Mouse (Mus musculus): ENCODE measurements around the gene Acnat1.
"Not testable (repeated sequence)": the region's sequence is repeated elsewhere in the genome, so short reads cannot be mapped to it uniquely, and the experiment has no call there.

Gene Acnat1

DNA sequence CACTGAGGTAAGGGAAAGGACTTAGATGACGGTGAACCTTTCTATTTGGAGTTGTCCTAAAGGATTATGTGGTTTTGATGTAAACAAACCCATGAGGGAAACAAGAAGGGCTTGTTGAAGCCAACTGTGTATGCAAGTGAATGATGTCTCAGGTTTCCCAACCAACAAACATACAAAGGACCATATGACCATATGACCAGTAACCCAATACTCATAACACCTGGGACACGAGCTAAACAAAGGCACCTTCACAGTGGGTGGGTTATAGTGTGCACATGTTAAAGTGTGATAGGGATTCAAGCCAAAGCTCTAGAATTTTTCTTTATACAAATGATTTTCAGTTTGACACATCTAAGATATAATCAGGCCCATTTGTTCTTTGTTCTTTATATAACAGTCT lies 17.5 kb downstream of the Acnat1 start:
- DNase-seq (ENCODE audit: low spot score), result no peak

DNA sequence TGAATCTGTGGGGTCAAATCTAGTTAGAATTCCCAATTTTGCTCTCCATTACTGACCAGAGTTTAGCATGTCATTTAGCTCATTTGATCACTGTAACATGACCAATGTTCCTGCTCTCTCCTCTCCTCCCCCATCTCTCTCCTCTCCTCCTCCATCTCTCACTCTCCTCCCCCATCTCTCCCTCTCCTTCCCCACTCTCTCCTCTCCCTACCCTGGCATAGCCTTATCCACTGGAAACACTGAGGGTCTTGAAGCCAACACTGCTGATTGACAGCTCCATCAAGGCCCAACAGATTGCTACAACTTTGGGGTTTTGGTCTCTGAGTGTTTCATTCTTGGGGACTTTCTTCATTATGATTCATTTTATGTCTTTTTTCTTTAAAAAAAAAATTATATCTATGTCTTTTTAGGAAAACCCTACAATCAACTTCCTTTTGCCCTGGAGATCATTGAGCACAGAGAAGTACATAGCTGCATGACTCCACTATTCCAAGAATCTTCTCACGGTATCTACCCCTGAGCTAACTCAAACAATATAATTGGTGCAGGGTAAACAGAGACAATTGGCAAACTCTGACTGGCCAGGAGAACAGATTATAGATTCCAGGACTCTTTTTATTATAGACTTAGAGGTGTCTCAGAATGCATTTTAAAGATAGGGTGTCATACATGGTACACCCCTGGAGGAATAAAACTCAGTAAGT lies 21.7 kb downstream of the Acnat1 start:
- DNase-seq (ENCODE audit: low spot score), result no peak

GRCm38 (mm10) chr4:49451133-49451847 lies 22.4 kb downstream of the Acnat1 start:
- DNase-seq (ENCODE audit: low spot score), result not testable (repeated sequence)

DNA sequence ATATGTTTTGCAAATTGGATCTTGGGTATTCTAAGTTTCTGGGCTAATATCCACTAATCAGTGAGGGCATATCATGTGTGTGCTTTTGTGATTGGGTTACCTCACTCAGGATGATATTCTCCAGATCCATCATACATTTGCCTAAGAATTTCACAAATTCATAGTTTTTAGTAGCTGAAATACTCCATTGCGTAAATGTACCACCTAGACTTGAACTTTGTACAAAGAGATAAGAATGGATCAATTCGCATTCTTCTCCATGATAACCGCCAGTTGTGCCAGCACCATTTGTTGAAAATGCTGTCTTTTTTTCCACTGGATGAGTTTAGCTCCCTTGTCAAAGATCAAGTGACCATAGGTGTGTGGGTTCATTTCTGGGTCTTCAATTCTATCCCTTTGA lies 36.7 kb downstream of the Acnat1 start:
- DNase-seq (ENCODE audit: low spot score), result not testable (repeated sequence)

GRCm38 (mm10) chr4:49410151-49410550 lies 63.6 kb downstream of the Acnat1 start:
- not testable (repeated sequence) for DNase-seq (ENCODE audit: low spot score)

GRCm38 (mm10) chr4:49407957-49408356 lies 65.8 kb downstream of the Acnat1 start, which contains the start of gene Acnat2:
Gene Acnat2, minus strand, starts transcription at chr4:49408151.
- DNase-seq (ENCODE audit: low spot score), result not testable (repeated sequence)
